8 mouse cellular contexts compared by ENCODE assay signal in genomic region chr19:43986069-43986794, GRCm38 (mm10). TPM values are rescaled to one million over a fixed set of nuclear protein-coding genes. Genes with fewer than 3 reads are reported as not detected.
DNase-seq lines count a peak whose midpoint lies in the region; ATAC-seq and TF ChIP-seq lines count a peak whose summit lies in the region.

TSS of gene Cpn1 (minus strand) at chr19:43986556.

- peak within 1 kb of the TSS; percentile 28 for H3K4me2 ChIP-seq in hindbrain, embryonic 11.5 days (replicated peaks; ENCODE audit: low read depth, low read length)
- H3K4me2 ChIP-seq in limb, embryonic 14.5 days (replicated peaks; ENCODE audit: low read depth, low read length, severe bottlenecking) = peak within 1 kb of the TSS; percentile 30

- DNase-seq in adrenal gland, postnatal 10 days = peak; percentile 16
- no peak for DNase-seq in adrenal gland, postnatal 25 days
- DNase-seq in hindbrain, embryonic 11.5 days (ENCODE audit: low spot score) = peak; percentile 19
- no peak for DNase-seq in limb, embryonic 14.5 days (ENCODE audit: low spot score)
- peak; percentile 28 for DNase-seq in neural tube, embryonic 10.5 days (ENCODE audit: extremely low spot score, low spot score)
- DNase-seq in cerebellum, postnatal 10 days = no peak
- no peak for DNase-seq in gastrocnemius, postnatal 4 days (ENCODE audit: low spot score in 2 of 2)
- no peak for DNase-seq in frontal cortex, adult 2 months (ENCODE audit: extremely low spot score in 1 of 2, low spot score in 1 of 2)

- no peak within 1 kb of the TSS; the same call in 1 of the 2 replicates for H3K4me3 ChIP-seq in hindbrain, embryonic 11.5 days (ENCODE audit: low read depth, low read length)
- no peak within 1 kb of the TSS for H3K4me3 ChIP-seq in limb, embryonic 14.5 days (replicated peaks; ENCODE audit: low read length)

- no peak for ATAC-seq in hindbrain, embryonic 11.5 days (ENCODE audit: low FRiP score)
- ATAC-seq in limb, embryonic 14.5 days (ENCODE audit: low FRiP score, low read depth) = no peak

- no peaks in the 10 kb centered on the region; the same call in 1 of the 2 replicates for H3K27me3 ChIP-seq in hindbrain, embryonic 11.5 days (ENCODE audit: control insufficient read depth, insufficient read depth, low read length)
- no peaks in the 10 kb centered on the region for H3K27me3 ChIP-seq in limb, embryonic 14.5 days (ENCODE audit: control insufficient read depth, insufficient read depth, low read length)

- no peaks in the 10 kb centered on the region for H3K36me3 ChIP-seq in hindbrain, embryonic 11.5 days (ENCODE audit: control insufficient read depth, insufficient read depth, low read length)
- no peaks in the 10 kb centered on the region for H3K36me3 ChIP-seq in limb, embryonic 14.5 days (ENCODE audit: control insufficient read depth, insufficient read depth, low read length)

- 0 out of 2 replicates have a peak, but pooled peaks cover 2% of the 10 kb centered on the region for H3K4me1 ChIP-seq in hindbrain, embryonic 11.5 days (replicated peaks; ENCODE audit: control insufficient read depth, insufficient read depth, low read length)
- no peaks in the 10 kb centered on the region for H3K4me1 ChIP-seq in limb, embryonic 14.5 days (ENCODE audit: control insufficient read depth, insufficient read depth, low read length)

- no peak for TF ChIP-seq POLR2A in limb, embryonic 14.5 days (IDR thresholded peaks at IDR 0.05; ENCODE audit: borderline replicate concordance, extremely low read depth, insufficient read depth, insufficient read length)

- 20% methylated on average over 30 of the region's 30 CpGs for WGBS in hindbrain, embryonic 11.5 days
- WGBS in limb, embryonic 14.5 days = 18% methylated on average over 30 of the region's 30 CpGs

- no peak within 1 kb of the TSS for H3K9ac ChIP-seq in hindbrain, embryonic 11.5 days (ENCODE audit: low read depth, low read length)
- no peak within 1 kb of the TSS for H3K9ac ChIP-seq in limb, embryonic 14.5 days (ENCODE audit: low read depth, low read length, severe bottlenecking)

- H3K9me3 ChIP-seq in hindbrain, embryonic 11.5 days (ENCODE audit: control insufficient read depth, low read length) = no peaks in the 10 kb centered on the region
- no peaks in the 10 kb centered on the region for H3K9me3 ChIP-seq in limb, embryonic 14.5 days (ENCODE audit: control insufficient read depth, low read length)

- H3K27ac ChIP-seq in hindbrain, embryonic 11.5 days (ENCODE audit: low read depth, low read length) = no peak within 1 kb of the TSS
- H3K27ac ChIP-seq in limb, embryonic 14.5 days (replicated peaks; ENCODE audit: low read depth, low read length) = no peak within 1 kb of the TSS

RNA-seq across cellular contexts. Expression of gene Cpn1, which starts in this region (rescaled TPM):
- 10 to 100 TPM; 18.5 to 45.6 TPM for total RNA-seq in adrenal gland, postnatal 10 days (2021)
- 0.67 TPM in 1 of 2 replicates, not detected in the other for total RNA-seq in adrenal gland, postnatal 25 days (2021)
- 0.54 and 0.80 TPM in 2 replicates for polyA plus RNA-seq in hindbrain, embryonic 11.5 days (2014; fragmentation: Nextera tagmentation; extraction: Ambion mirVana)
- 0.19 and 0.26 TPM in 2 replicates for polyA plus RNA-seq in limb, embryonic 14.5 days (2012; rRNA removed)
- polyA plus RNA-seq in limb, embryonic 14.5 days (2014; fragmentation: Nextera tagmentation; extraction: Ambion mirVana) = 0.14 TPM in 1 of 2 replicates, not detected in the other
- under 1 TPM in 1 of 2 experiments, not detected in 1; 0.39 TPM for total RNA-seq in gastrocnemius, postnatal 4 days (2021)
- 0.13 and 0.14 TPM in 2 replicates for polyA plus RNA-seq in frontal cortex, adult 2 months (2012; rRNA removed)

Comparison
In these comparisons a context has a peak if more than half of its experiments do, and no peak if none do; other contexts are left out.
1. RNA of gene Cpn1 (total RNA-seq): 18.5 to 45.6 TPM in adrenal gland, postnatal 10 days; 0.39 TPM in gastrocnemius, postnatal 4 days and 0.67 TPM in adrenal gland, postnatal 25 days; every median in the first group is over 10 times any median in the second.
2. DNase-seq: peak in adrenal gland, postnatal 10 days (single experiment) and neural tube, embryonic 10.5 days (single experiment); none in adrenal gland, postnatal 25 days (single experiment), limb, embryonic 14.5 days (single experiment), cerebellum, postnatal 10 days (0 of 2), gastrocnemius, postnatal 4 days (0 of 2) and frontal cortex, adult 2 months (0 of 2).
3. Peak in DNase-seq and H3K4me2 ChIP-seq in hindbrain, embryonic 11.5 days; RNA of the gene not detected or under 1 TPM.